Mouse (Mus musculus): ENCODE data around the gene Sypl2. TPM values are rescaled to one million over a fixed set of nuclear protein-coding genes. Genes with fewer than 3 reads are reported as not detected.

Sypl2 gene
- polyA plus RNA-seq, 1 experiment from 2014 or later = 0.48 TPM

- Histone ChIP-seq H3K27me3 (replicated peaks) (no peaks in the 10 kb centered on the region), H3K36me3 (peaks cover 12% of the 10 kb centered on the region; the same call in 1 of the 2 replicates)
- WGBS = 80% methylated on average over 11 of the region's 11 CpGs
These were observed 22.7 kb downstream of the Sypl2 start for GRCm38 (mm10) chr3:108203621-108204325.

GRCm38 (mm10) chr3:108203212-108203611 lies 23.2 kb downstream of the Sypl2 start:
- no peaks in the 10 kb centered on the region for H3K27me3 ChIP-seq (replicated peaks)
- H3K27ac ChIP-seq = no peak overlapping the region
- no peak overlapping the region for H3K9ac ChIP-seq
- 90% methylated on average over 13 of the region's 13 CpGs for WGBS
- H3K36me3 ChIP-seq = peaks cover 12% of the 10 kb centered on the region; the same call in 1 of the 2 replicates
- no peak overlapping the region for H3K4me2 ChIP-seq
- H3K4me1 ChIP-seq = peaks cover 30% of the 10 kb centered on the region; the same call in 1 of the 2 replicates
- no peak overlapping the region for H3K4me3 ChIP-seq (replicated peaks)
- no peaks in the 10 kb centered on the region for H3K9me3 ChIP-seq
- no peak for ATAC-seq (ENCODE audit: insufficient read depth, low FRiP score, low read depth)

More at GRCm38 (mm10) chr3:108203621-108204325, 22.7 kb downstream of the Sypl2 start:
- Histone ChIP-seq H3K9me3 (no peaks in the 10 kb centered on the region), H3K27ac (no peak overlapping the region), H3K4me3 (replicated peaks) (no peak overlapping the region), H3K4me1 (peaks cover 30% of the 10 kb centered on the region; the same call in 1 of the 2 replicates), H3K4me2 (no peak overlapping the region), H3K9ac (no peak overlapping the region)
- no peak for ATAC-seq (ENCODE audit: insufficient read depth, low FRiP score, low read depth)

GRCm38 (mm10) chr3:108202506-108202905 lies 23.9 kb downstream of the Sypl2 start:
- H3K27ac ChIP-seq = no peak overlapping the region
- H3K4me1 ChIP-seq = peaks cover 32% of the 10 kb centered on the region; the same call in 1 of the 2 replicates
- H3K36me3 ChIP-seq = peaks cover 12% of the 10 kb centered on the region; the same call in 1 of the 2 replicates
- no peaks in the 10 kb centered on the region for H3K27me3 ChIP-seq (replicated peaks)
- no peak overlapping the region for H3K4me3 ChIP-seq (replicated peaks)
- H3K9ac ChIP-seq = no peak overlapping the region
- H3K9me3 ChIP-seq = no peaks in the 10 kb centered on the region
- ATAC-seq (ENCODE audit: insufficient read depth, low FRiP score, low read depth) = no peak
- no peak overlapping the region for H3K4me2 ChIP-seq

GRCm38 (mm10) chr3:108200329-108201323 lies 25.8 kb downstream of the Sypl2 start, which contains the start of gene Cyb561d1:
Cyb561d1 (minus strand) TSS chr3:108201212.
- Histone ChIP-seq H3K4me2 (peak within 1 kb of the TSS; percentile 75), H3K27ac (peak within 1 kb of the TSS; percentile 94), H3K4me3 (replicated peaks) (peak within 1 kb of the TSS; percentile 74), H3K27me3 (replicated peaks) (no peaks in the 10 kb centered on the region), H3K9me3 (no peaks in the 10 kb centered on the region), H3K4me1 (peaks cover 32% of the 10 kb centered on the region), H3K36me3 (peaks cover 9% of the 10 kb centered on the region; the same call in 1 of the 2 replicates), H3K9ac (peak within 1 kb of the TSS; percentile 51; the same call in 1 of the 2 replicates)
- peak; percentile 89 for ATAC-seq (ENCODE audit: insufficient read depth, low FRiP score, low read depth)
- WGBS = 2% methylated on average over 43 of the region's 44 CpGs

GRCm38 (mm10) chr3:108199231-108199630 lies 27.2 kb downstream of the Sypl2 start:
- no peaks in the 10 kb centered on the region for H3K9me3 ChIP-seq
- H3K36me3 ChIP-seq = no peaks in the 10 kb centered on the region; the same call in 1 of the 2 replicates
- 94% methylated on average over 6 of the region's 6 CpGs for WGBS
- H3K9ac ChIP-seq = no peak overlapping the region
- H3K27me3 ChIP-seq (replicated peaks) = no peaks in the 10 kb centered on the region
- ATAC-seq (ENCODE audit: insufficient read depth, low FRiP score, low read depth) = no peak
- H3K27ac ChIP-seq = no peak overlapping the region
- H3K4me3 ChIP-seq (replicated peaks) = no peak overlapping the region
- no peak overlapping the region for H3K4me2 ChIP-seq
- H3K4me1 ChIP-seq = peaks cover 32% of the 10 kb centered on the region

GRCm38 (mm10) chr3:108197066-108197497 lies 29.4 kb downstream of the Sypl2 start:
- no peak overlapping the region for H3K4me3 ChIP-seq (replicated peaks)
- no peaks in the 10 kb centered on the region; the same call in 1 of the 2 replicates for H3K36me3 ChIP-seq
- no peak overlapping the region for H3K27ac ChIP-seq
- no peaks in the 10 kb centered on the region for H3K9me3 ChIP-seq
- no peak for ATAC-seq (ENCODE audit: insufficient read depth, low FRiP score, low read depth)
- 22% methylated on average over 14 of the region's 14 CpGs for WGBS
- no peaks in the 10 kb centered on the region for H3K27me3 ChIP-seq (replicated peaks)
- H3K4me2 ChIP-seq = 0 out of 2 replicates have a peak overlapping the region, but pooled peaks have one; percentile 22
- no peak overlapping the region for H3K9ac ChIP-seq
- H3K4me1 ChIP-seq = peaks cover 32% of the 10 kb centered on the region

GRCm38 (mm10) chr3:108195941-108196590 lies 30.4 kb downstream of the Sypl2 start:
- Histone ChIP-seq H3K9me3 (no peaks in the 10 kb centered on the region), H3K4me1 (peaks cover 29% of the 10 kb centered on the region), H3K4me2 (no peak overlapping the region), H3K36me3 (no peaks in the 10 kb centered on the region; the same call in 1 of the 2 replicates), H3K9ac (no peak overlapping the region), H3K27ac (no peak overlapping the region), H3K27me3 (replicated peaks) (no peaks in the 10 kb centered on the region), H3K4me3 (replicated peaks) (no peak overlapping the region)
- 78% methylated on average over 7 of the region's 7 CpGs for WGBS
- ATAC-seq (ENCODE audit: insufficient read depth, low FRiP score, low read depth) = no peak

- no peaks in the 10 kb centered on the region; the same call in 1 of the 2 replicates for H3K36me3 ChIP-seq
- no peak overlapping the region for H3K27ac ChIP-seq
- no peak for ATAC-seq (ENCODE audit: insufficient read depth, low FRiP score, low read depth)
- 90% methylated on average over 4 of the region's 4 CpGs for WGBS
- no peaks in the 10 kb centered on the region for H3K9me3 ChIP-seq
- H3K4me2 ChIP-seq = no peak overlapping the region
- no peaks in the 10 kb centered on the region for H3K27me3 ChIP-seq (replicated peaks)
- no peak overlapping the region for H3K4me3 ChIP-seq (replicated peaks)
- H3K4me1 ChIP-seq = peaks cover 25% of the 10 kb centered on the region
- no peak overlapping the region for H3K9ac ChIP-seq
These were observed 31.2 kb downstream of the Sypl2 start for GRCm38 (mm10) chr3:108195287-108195686.

GRCm38 (mm10) chr3:108193686-108194085 lies 32.8 kb downstream of the Sypl2 start:
- H3K36me3 ChIP-seq = no peaks in the 10 kb centered on the region; the same call in 1 of the 2 replicates
- no peak overlapping the region for H3K4me3 ChIP-seq (replicated peaks)
- H3K9me3 ChIP-seq = no peaks in the 10 kb centered on the region
- no peaks in the 10 kb centered on the region for H3K27me3 ChIP-seq (replicated peaks)
- no peak for ATAC-seq (ENCODE audit: insufficient read depth, low FRiP score, low read depth)
- peaks cover 26% of the 10 kb centered on the region for H3K4me1 ChIP-seq
- no peak overlapping the region for H3K9ac ChIP-seq
- H3K27ac ChIP-seq = no peak overlapping the region
- no peak overlapping the region for H3K4me2 ChIP-seq
- WGBS = 58% methylated on average over 4 of the region's 4 CpGs

- H3K9ac ChIP-seq = no peak overlapping the region
- no peaks in the 10 kb centered on the region for H3K9me3 ChIP-seq
- WGBS = 35% methylated on average over 5 of the region's 5 CpGs
- no peak overlapping the region for H3K27ac ChIP-seq
- H3K4me2 ChIP-seq = peak overlapping the region; percentile 17; the same call in 1 of the 2 replicates
- H3K4me3 ChIP-seq (replicated peaks) = no peak overlapping the region
- no peaks in the 10 kb centered on the region for H3K36me3 ChIP-seq
- peaks cover 19% of the 10 kb centered on the region for H3K4me1 ChIP-seq
- no peaks in the 10 kb centered on the region for H3K27me3 ChIP-seq (replicated peaks)
- ATAC-seq (ENCODE audit: insufficient read depth, low FRiP score, low read depth) = no peak
These were observed 36.6 kb downstream of the Sypl2 start for GRCm38 (mm10) chr3:108189897-108190296.

Measured in stomach, embryonic 15.5 days (tissue).